8 mouse cellular contexts compared by ENCODE assay signal in genomic region chr3:85543652-85544051, GRCm38 (mm10). TPM values are rescaled to one million over a fixed set of nuclear protein-coding genes. Genes with fewer than 3 reads are reported as not detected.
DNase-seq lines count a peak whose midpoint lies in the region; ATAC-seq and TF ChIP-seq lines count a peak whose summit lies in the region.

No protein-coding gene starts in this region.

- ATAC-seq in liver, embryonic 12.5 days, result no peak
- ATAC-seq in forebrain, embryonic 15.5 days (replicated peaks), result no peak

- no peaks in the 10 kb centered on the region for H3K9me3 ChIP-seq in liver, embryonic 12.5 days (replicated peaks)
- no peaks in the 10 kb centered on the region for H3K9me3 ChIP-seq in forebrain, embryonic 15.5 days

- H3K27ac ChIP-seq in liver, embryonic 12.5 days, result no peak overlapping the region
- no peak overlapping the region for H3K27ac ChIP-seq in small intestine, adult 2 months (ENCODE audit: insufficient read depth, low read depth, low read length)
- no peak overlapping the region for H3K27ac ChIP-seq in forebrain, embryonic 15.5 days (replicated peaks)

- TF ChIP-seq CTCF in small intestine, adult 2 months (IDR thresholded peaks at IDR 0.05; ENCODE audit: extremely low read depth, insufficient read length, insufficient replicate concordance, low read depth, low read length), result peak; percentile 34; the same call in 1 of the 2 replicates

- H3K4me2 ChIP-seq in liver, embryonic 12.5 days, result no peak overlapping the region
- H3K4me2 ChIP-seq in forebrain, embryonic 15.5 days (replicated peaks), result no peak overlapping the region

- H3K36me3 ChIP-seq in liver, embryonic 12.5 days, result no peaks in the 10 kb centered on the region
- H3K36me3 ChIP-seq in small intestine, adult 2 months (ENCODE audit: control insufficient read depth, insufficient read depth, low read length), result no peaks in the 10 kb centered on the region
- no peaks in the 10 kb centered on the region for H3K36me3 ChIP-seq in forebrain, embryonic 15.5 days

- DNase-seq in adrenal gland, postnatal 36 days, result peak; percentile 18 to 19
- no peak for DNase-seq in adrenal gland, adult 18-20 months (ENCODE audit: low spot score in 2 of 2)
- DNase-seq in liver, result peak; percentile 13
- DNase-seq in embryo, embryonic 9.5 days (ENCODE audit: extremely low spot score), result peak; percentile 10
- no peak for DNase-seq in urinary bladder, postnatal 10 days (ENCODE audit: low spot score)

- no peaks in the 10 kb centered on the region for H3K27me3 ChIP-seq in liver, embryonic 12.5 days (replicated peaks)
- no peaks in the 10 kb centered on the region for H3K27me3 ChIP-seq in small intestine, adult 2 months (ENCODE audit: control insufficient read depth, insufficient read depth, low read length)
- H3K27me3 ChIP-seq in forebrain, embryonic 15.5 days, result no peaks in the 10 kb centered on the region

- no peak overlapping the region for H3K4me3 ChIP-seq in liver, embryonic 12.5 days
- H3K4me3 ChIP-seq in small intestine, adult 2 months (ENCODE audit: low read depth, low read length), result no peak overlapping the region
- H3K4me3 ChIP-seq in forebrain, embryonic 15.5 days, result no peak overlapping the region

- TF ChIP-seq POLR2A in small intestine, adult 2 months (IDR thresholded peaks at IDR 0.05; ENCODE audit: low read depth, low read length), result no peak

- no peaks in the 10 kb centered on the region for H3K4me1 ChIP-seq in liver, embryonic 12.5 days
- no peaks in the 10 kb centered on the region for H3K4me1 ChIP-seq in small intestine, adult 2 months (ENCODE audit: control insufficient read depth, insufficient read depth, insufficient read length, low read length)
- H3K4me1 ChIP-seq in forebrain, embryonic 15.5 days, result no peaks in the 10 kb centered on the region

- WGBS in liver, embryonic 12.5 days (ENCODE audit: insufficient replicate concordance), result 43% methylated on average over 2 of the region's 2 CpGs
- 29% methylated on average over 2 of the region's 2 CpGs for WGBS in small intestine, adult 2 months
- 60% methylated on average over 2 of the region's 2 CpGs for WGBS in forebrain, embryonic 15.5 days

- no peak overlapping the region for H3K9ac ChIP-seq in liver, embryonic 12.5 days
- H3K9ac ChIP-seq in forebrain, embryonic 15.5 days (replicated peaks), result no peak overlapping the region

RNA-seq across cellular contexts. Expression of gene Gatb, which starts 30.3 kb away (rescaled TPM):
- 10 to 100 TPM; 39.2 to 50.1 TPM for total RNA-seq in adrenal gland, postnatal 36 days (2021)
- total RNA-seq in adrenal gland, adult 18-20 months (2021), result 10 to 100 TPM; 47.1 to 52.0 TPM
- 22.9 and 24.5 TPM in 2 replicates for polyA plus RNA-seq in liver, embryonic 12.5 days (2016; fragmentation: Nextera tagmentation; extraction: Ambion mirVana)
- polyA plus RNA-seq in small intestine, adult 2 months (2012; rRNA removed), result 1.6 and 2.1 TPM in 2 replicates
- polyA plus RNA-seq in forebrain, embryonic 15.5 days (2015; fragmentation: Nextera tagmentation; extraction: Ambion mirVana), result 20.0 and 22.4 TPM in 2 replicates

Comparison
In these comparisons a context has a peak if more than half of its experiments do, and no peak if none do; other contexts are left out.
1. DNase-seq: peak in adrenal gland, postnatal 36 days (2 of 2), liver (single experiment) and embryo, embryonic 9.5 days (single experiment); none in adrenal gland, adult 18-20 months (0 of 2) and urinary bladder, postnatal 10 days (single experiment).